Mouse (Mus musculus) embryonic facial prominence, embryonic 12.5 days (tissue): ENCODE results near the gene Zc3hav1. TPM values are rescaled to one million over a fixed set of nuclear protein-coding genes. Genes with fewer than 3 reads are reported as not detected.
"Not testable (repeated sequence)": the region's sequence is repeated elsewhere in the genome, so short reads cannot be mapped to it uniquely, and the experiment has no call there.

Experiments used
- ATAC-seq: fragments of 200-750 bp; cut with Nextera tagmentation; 2 replicates; pipeline ENCODE4 v1.8.0; 2017; ENCODE audit not compliant: insufficient number of reproducible peaks, insufficient read depth, low FRiP score, low TSS enrichment
- H3K27ac ChIP-seq: fragments of 300-500 bp; sonication (generic); 2 replicates; pipeline ENCODE4 v1.5.1; 2016; ENCODE audit warnings: mild to moderate bottlenecking
- H3K27me3 ChIP-seq: fragments of 300-500 bp; sonication (generic); 2 replicates; pipeline ENCODE4 v1.6.1; 2016; ENCODE audit warnings: mild to moderate bottlenecking, moderate library complexity
- H3K36me3 ChIP-seq: fragments of 300-500 bp; sonication (generic); 2 replicates; pipeline ENCODE4 v1.6.1; 2016; ENCODE audit warnings: mild to moderate bottlenecking
- H3K4me1 ChIP-seq: fragments of 300-500 bp; sonication (generic); 2 replicates; pipeline ENCODE4 v1.6.1; 2016
- H3K4me2 ChIP-seq: fragments of 300-500 bp; sonication (generic); replicated peaks from 2 replicates; pipeline ENCODE4 v1.6.1; 2016; ENCODE audit warnings: mild to moderate bottlenecking, moderate library complexity
- H3K4me3 ChIP-seq: fragments of 300-500 bp; sonication (generic); 2 replicates; pipeline ENCODE4 v1.5.1; 2016; ENCODE audit warnings: mild to moderate bottlenecking
- H3K9ac ChIP-seq: fragments of 300-500 bp; sonication (generic); 2 replicates; pipeline ENCODE4 v1.6.1; 2016; ENCODE audit warnings: mild to moderate bottlenecking, moderate library complexity
- H3K9me3 ChIP-seq: fragments of 300-500 bp; sonication (generic); 2 replicates; pipeline ENCODE4 v1.6.1; 2016; ENCODE audit warnings: mild to moderate bottlenecking, moderate library complexity
- WGBS: fragments of 180-500 bp; shearing (Covaris S2); methylation state at CpG from one replicate; pipeline ENCODE4 v1.1.7; 2016; 5-methylcytosine and 5-hydroxymethylcytosine counted together
- polyA plus RNA-seq: library from polyadenylated mRNA; unstranded; fragments of >200 nt; fragmentation: Nextera tagmentation; extraction: Ambion mirVana; gene quantifications from 2 replicates; pipeline ENCODE4 v1.2.1, GENCODE M21; 2016

Zc3hav1 gene
- polyA plus RNA-seq, 1 experiment from 2014 or later: 2.7 TPM

GRCm38 (mm10) chr6:38359044-38359735, 4.8 kb upstream of the Zc3hav1 start:
- 86% methylated on average over 11 of the region's 11 CpGs for WGBS
- H3K36me3 ChIP-seq, ATAC-seq: not testable (repeated sequence)

GRCm38 (mm10) chr6:38358253-38359027, 4.0 kb upstream of the Zc3hav1 start:
- H3K36me3 ChIP-seq: no peaks in the 10 kb centered on the region
- H3K4me1 ChIP-seq: 0 out of 2 replicates have a peak, but pooled peaks cover 3% of the 10 kb centered on the region
- no peaks in the 10 kb centered on the region for H3K9me3 ChIP-seq
- H3K4me2 ChIP-seq: no peak overlapping the region
- no peak overlapping the region for H3K4me3 ChIP-seq
- no peak overlapping the region for H3K27ac ChIP-seq
- H3K9ac ChIP-seq: no peak overlapping the region
- ATAC-seq: no peak
- peaks cover 35% of the 10 kb centered on the region for H3K27me3 ChIP-seq
- 67% methylated on average over 8 of the region's 8 CpGs for WGBS

More at GRCm38 (mm10) chr6:38359044-38359735, 4.8 kb upstream of the Zc3hav1 start:
- not testable (repeated sequence) for H3K9me3 ChIP-seq, H3K9ac ChIP-seq, H3K4me2 ChIP-seq, H3K4me3 ChIP-seq, H3K4me1 ChIP-seq, H3K27ac ChIP-seq
- H3K27me3 ChIP-seq: peaks cover 27% of the 10 kb centered on the region

GRCm38 (mm10) chr6:38357603-38358252, 3.3 kb upstream of the Zc3hav1 start:
- no peaks in the 10 kb centered on the region for H3K9me3 ChIP-seq
- peaks cover 42% of the 10 kb centered on the region for H3K27me3 ChIP-seq
- no peak overlapping the region for H3K9ac ChIP-seq
- ATAC-seq: no peak
- H3K4me2 ChIP-seq: no peak overlapping the region
- WGBS: 39% methylated on average over 5 of the region's 5 CpGs
- H3K27ac ChIP-seq: no peak overlapping the region
- 0 out of 2 replicates have a peak, but pooled peaks cover 3% of the 10 kb centered on the region for H3K4me1 ChIP-seq
- H3K36me3 ChIP-seq: no peaks in the 10 kb centered on the region
- no peak overlapping the region for H3K4me3 ChIP-seq

- H3K9ac ChIP-seq, H3K4me3 ChIP-seq, H3K4me2 ChIP-seq, ATAC-seq, H3K9me3 ChIP-seq, H3K4me1 ChIP-seq, H3K27ac ChIP-seq, H3K36me3 ChIP-seq: not testable (repeated sequence)
- 75% methylated on average over 15 of the region's 15 CpGs for WGBS
- peaks cover 49% of the 10 kb centered on the region for H3K27me3 ChIP-seq
Observed at GRCm38 (mm10) chr6:38356661-38357433, 2.4 kb upstream of the Zc3hav1 start.

GRCm38 (mm10) chr6:38355862-38356261, 1.5 kb upstream of the Zc3hav1 start:
- Histone ChIP-seq H3K9me3 (no peaks in the 10 kb centered on the region), H3K27ac (no peak overlapping the region), H3K4me2 (no peak overlapping the region), H3K4me1 (0 out of 2 replicates have a peak, but pooled peaks cover 3% of the 10 kb centered on the region), H3K36me3 (no peaks in the 10 kb centered on the region), H3K9ac (no peak overlapping the region), H3K4me3 (no peak overlapping the region), H3K27me3 (peaks cover 56% of the 10 kb centered on the region)
- no peak for ATAC-seq
- 4% methylated on average over 7 of the region's 7 CpGs for WGBS

GRCm38 (mm10) chr6:38355354-38355823, 986 bp upstream of the Zc3hav1 start:
- Histone ChIP-seq H3K4me1 (0 out of 2 replicates have a peak, but pooled peaks cover 3% of the 10 kb centered on the region), H3K4me2 (no peak overlapping the region), H3K27me3 (peaks cover 59% of the 10 kb centered on the region), H3K4me3 (no peak overlapping the region), H3K9ac (no peak overlapping the region), H3K36me3 (no peaks in the 10 kb centered on the region), H3K27ac (no peak overlapping the region), H3K9me3 (no peaks in the 10 kb centered on the region)
- no peak for ATAC-seq
- 1% methylated on average over 8 of the region's 8 CpGs for WGBS

- ATAC-seq: 0 out of 2 replicates have a peak, but pooled peaks have one; percentile 32
- WGBS: 2% methylated on average over 20 of the region's 20 CpGs
Observed at GRCm38 (mm10) chr6:38354723-38355353, 435 bp upstream of the Zc3hav1 start.

GRCm38 (mm10) chr6:38353181-38353580, 1.2 kb downstream of the Zc3hav1 start:
- WGBS: 5% methylated on average over 13 of the region's 13 CpGs
- ATAC-seq: no peak

More at GRCm38 (mm10) chr6:38354723-38355353, 435 bp upstream of the Zc3hav1 start:
- peaks cover 64% of the 10 kb centered on the region for H3K27me3 ChIP-seq
- 0 out of 2 replicates have a peak overlapping the region, but pooled peaks have one; percentile 49 for H3K9ac ChIP-seq
- H3K4me1 ChIP-seq: 0 out of 2 replicates have a peak, but pooled peaks cover 3% of the 10 kb centered on the region
- peak overlapping the region; percentile 55 for H3K4me3 ChIP-seq
- peak overlapping the region; percentile 64 for H3K4me2 ChIP-seq
- H3K9me3 ChIP-seq: no peaks in the 10 kb centered on the region
- no peaks in the 10 kb centered on the region for H3K36me3 ChIP-seq
- no peak overlapping the region for H3K27ac ChIP-seq

GRCm38 (mm10) chr6:38352451-38352850, 2.0 kb downstream of the Zc3hav1 start:
- no peak overlapping the region for H3K4me3 ChIP-seq
- no peaks in the 10 kb centered on the region for H3K9me3 ChIP-seq
- 0 out of 2 replicates have a peak, but pooled peaks cover 3% of the 10 kb centered on the region for H3K4me1 ChIP-seq
- H3K27ac ChIP-seq: no peak overlapping the region
- no peaks in the 10 kb centered on the region for H3K36me3 ChIP-seq
- peaks cover 61% of the 10 kb centered on the region for H3K27me3 ChIP-seq
- H3K4me2 ChIP-seq: no peak overlapping the region
- WGBS: 9% methylated on average over 10 of the region's 10 CpGs
- H3K9ac ChIP-seq: no peak overlapping the region
- ATAC-seq: no peak

More at GRCm38 (mm10) chr6:38353181-38353580, 1.2 kb downstream of the Zc3hav1 start:
- Histone ChIP-seq H3K4me1 (0 out of 2 replicates have a peak, but pooled peaks cover 3% of the 10 kb centered on the region), H3K27ac (no peak overlapping the region), H3K27me3 (peaks cover 64% of the 10 kb centered on the region), H3K9ac (no peak overlapping the region), H3K4me2 (peak overlapping the region; percentile 64; the same call in 1 of the 2 replicates), H3K4me3 (peak overlapping the region; percentile 55), H3K9me3 (no peaks in the 10 kb centered on the region), H3K36me3 (no peaks in the 10 kb centered on the region)

GRCm38 (mm10) chr6:38351930-38352329, 2.5 kb downstream of the Zc3hav1 start:
- WGBS: 54% methylated on average over 4 of the region's 4 CpGs
- no peak overlapping the region for H3K4me2 ChIP-seq
- no peak for ATAC-seq
- 0 out of 2 replicates have a peak, but pooled peaks cover 3% of the 10 kb centered on the region for H3K4me1 ChIP-seq
- no peak overlapping the region for H3K27ac ChIP-seq
- H3K4me3 ChIP-seq: no peak overlapping the region
- H3K9ac ChIP-seq: no peak overlapping the region
- peaks cover 57% of the 10 kb centered on the region for H3K27me3 ChIP-seq
- H3K36me3 ChIP-seq: no peaks in the 10 kb centered on the region
- no peaks in the 10 kb centered on the region for H3K9me3 ChIP-seq
